Mouse (Mus musculus) neural tube, embryonic 12.5 days (tissue): ENCODE data around the gene Sfrp5. TPM values are rescaled to one million over a fixed set of nuclear protein-coding genes. Genes with fewer than 3 reads are reported as not detected.

Source experiments
- ATAC-seq: fragments of 200-750 bp; cut with Nextera tagmentation; 2 replicates; pipeline ENCODE4 v1.8.0; 2017; ENCODE audit warnings: low read depth, mild to moderate bottlenecking, moderate TSS enrichment, moderate library complexity; ENCODE audit not compliant: low FRiP score
- H3K27ac ChIP-seq: fragments of 300-500 bp; sonication (generic); 2 replicates; pipeline ENCODE4 v1.5.1; 2016
- H3K27me3 ChIP-seq: fragments of 300-500 bp; sonication (generic); replicated peaks from 2 replicates; pipeline ENCODE4 v1.6.1; 2016; ENCODE audit warnings: mild to moderate bottlenecking
- H3K36me3 ChIP-seq: fragments of 300-500 bp; sonication (generic); 2 replicates; pipeline ENCODE4 v1.6.1; 2016; ENCODE audit warnings: mild to moderate bottlenecking
- H3K4me1 ChIP-seq: fragments of 300-500 bp; sonication (generic); 2 replicates; pipeline ENCODE4 v1.6.1; 2016
- H3K4me2 ChIP-seq: fragments of 300-500 bp; sonication (generic); replicated peaks from 2 replicates; pipeline ENCODE4 v1.6.1; 2016; ENCODE audit warnings: mild to moderate bottlenecking
- H3K4me3 ChIP-seq: fragments of 300-500 bp; sonication (generic); 2 replicates; pipeline ENCODE4 v1.5.1; 2016
- H3K9ac ChIP-seq: fragments of 300-500 bp; sonication (generic); 2 replicates; pipeline ENCODE4 v1.6.1; 2016; ENCODE audit warnings: mild to moderate bottlenecking
- H3K9me3 ChIP-seq: fragments of 300-500 bp; sonication (generic); 2 replicates; pipeline ENCODE4 v1.6.1; 2016; ENCODE audit warnings: mild to moderate bottlenecking
- WGBS: fragments of 180-500 bp; shearing (Covaris S2); methylation state at CpG from one replicate; pipeline ENCODE4 v1.1.7; 2016; 5-methylcytosine and 5-hydroxymethylcytosine counted together
- polyA plus RNA-seq: library from polyadenylated mRNA; unstranded; fragments of >200 nt; fragmentation: Nextera tagmentation; extraction: Ambion mirVana; gene quantifications from 2 replicates; pipeline ENCODE4 v1.2.1, GENCODE M21; 2016

Gene Sfrp5
- polyA plus RNA-seq, 1 experiment from 2014 or later: 12.8 TPM

DNA sequence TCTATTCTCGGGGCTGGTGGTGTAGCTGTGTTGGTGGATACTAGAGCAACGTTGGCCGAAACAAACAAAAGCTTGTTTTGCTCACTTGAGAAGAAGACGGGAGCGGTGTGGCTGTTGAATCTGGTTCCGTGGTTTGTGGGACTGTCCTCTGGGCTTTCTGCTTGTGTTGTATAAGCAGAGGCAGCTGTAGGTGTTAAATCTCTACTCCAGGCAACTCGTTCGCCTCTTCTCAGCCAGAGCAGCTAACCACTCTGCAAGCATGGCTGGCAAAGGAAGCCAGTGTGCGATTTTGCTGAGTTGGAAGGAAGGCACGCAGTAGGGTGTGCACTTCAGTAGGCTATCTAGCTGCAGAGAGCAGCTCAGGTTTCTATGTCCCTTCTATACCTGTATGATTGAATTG lies 24.4 kb upstream of the Sfrp5 start:
- WGBS: 86% methylated on average over 10 of the region's 10 CpGs
- Histone ChIP-seq H3K9me3 (no peaks in the 10 kb centered on the region), H3K4me3 (no peak overlapping the region), H3K27me3 (no peaks in the 10 kb centered on the region), H3K9ac (no peak overlapping the region), H3K4me2 (no peak overlapping the region), H3K27ac (no peak overlapping the region), H3K4me1 (peaks cover 14% of the 10 kb centered on the region; the same call in 1 of the 2 replicates), H3K36me3 (no peaks in the 10 kb centered on the region)
- no peak for ATAC-seq

DNA sequence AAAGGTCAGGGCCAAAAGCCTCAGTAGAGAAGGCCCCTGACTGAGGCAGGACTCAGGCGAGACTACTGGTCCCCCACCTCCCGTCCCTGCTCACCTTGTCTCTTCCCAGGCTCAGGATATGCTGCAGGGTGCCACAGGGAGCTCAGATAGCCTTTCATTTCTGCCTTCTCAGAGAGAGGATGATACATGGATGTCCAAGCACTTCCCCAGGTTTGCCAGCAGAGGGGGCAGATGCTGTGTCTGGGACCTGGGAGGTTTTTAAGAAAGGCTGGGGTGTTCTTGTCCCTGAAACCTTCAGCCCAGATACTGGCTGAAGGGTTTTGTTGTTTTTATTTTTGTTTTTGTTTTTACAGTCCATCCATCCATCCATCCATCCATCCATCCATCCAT lies 15.3 kb upstream of the Sfrp5 start:
- ATAC-seq: peak; percentile 44; the same call in 1 of the 2 replicates

DNA sequence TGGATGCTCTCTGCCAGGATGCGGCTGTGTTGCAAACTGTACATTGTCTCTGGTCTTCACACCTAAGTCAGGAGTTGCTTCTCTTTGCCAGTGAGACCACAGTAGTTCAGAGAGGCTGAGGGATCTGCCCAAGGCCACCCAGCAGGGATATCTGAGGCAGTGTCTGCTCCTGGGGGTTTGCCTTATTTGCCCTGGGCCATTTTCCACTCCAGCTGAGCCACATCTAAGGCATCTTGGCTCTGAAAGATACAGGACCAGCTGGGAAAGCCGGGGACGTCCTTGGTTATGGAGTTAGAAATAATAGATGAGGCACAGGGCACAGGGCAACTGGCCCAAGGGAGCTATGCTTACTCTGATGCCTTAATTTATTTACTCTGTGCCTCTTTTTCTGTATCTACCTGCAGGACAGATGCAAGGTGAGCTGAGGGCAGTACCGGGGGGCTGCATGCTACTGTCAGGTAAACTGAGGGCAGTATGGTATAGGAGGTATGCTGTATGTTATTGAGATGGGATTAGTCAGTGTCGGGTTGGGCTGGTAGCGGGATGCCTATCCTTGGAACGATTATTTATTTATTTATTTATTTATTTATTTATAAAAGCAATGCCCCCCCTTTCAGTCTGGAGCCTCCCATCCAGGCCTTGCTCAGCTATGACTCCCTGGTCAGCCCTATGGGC lies 14.8 kb upstream of the Sfrp5 start:
- H3K4me1 ChIP-seq: no peaks in the 10 kb centered on the region
- no peak overlapping the region for H3K9ac ChIP-seq
- no peak overlapping the region for H3K27ac ChIP-seq
- no peak overlapping the region for H3K4me3 ChIP-seq
- ATAC-seq: peak; percentile 37; the same call in 1 of the 2 replicates
- no peaks in the 10 kb centered on the region for H3K36me3 ChIP-seq
- WGBS: 69% methylated on average over 7 of the region's 7 CpGs
- H3K9me3 ChIP-seq: no peaks in the 10 kb centered on the region
- no peaks in the 10 kb centered on the region for H3K27me3 ChIP-seq
- H3K4me2 ChIP-seq: no peak overlapping the region

More for the DNA sequence above, 15.3 kb upstream of the Sfrp5 start:
- no peak overlapping the region for H3K27ac ChIP-seq
- H3K9me3 ChIP-seq: no peaks in the 10 kb centered on the region
- no peaks in the 10 kb centered on the region for H3K4me1 ChIP-seq
- no peaks in the 10 kb centered on the region for H3K36me3 ChIP-seq
- no peak overlapping the region for H3K4me2 ChIP-seq
- H3K9ac ChIP-seq: no peak overlapping the region
- H3K4me3 ChIP-seq: no peak overlapping the region
- no peaks in the 10 kb centered on the region for H3K27me3 ChIP-seq
- 11% methylated on average over 2 of the region's 2 CpGs for WGBS

DNA sequence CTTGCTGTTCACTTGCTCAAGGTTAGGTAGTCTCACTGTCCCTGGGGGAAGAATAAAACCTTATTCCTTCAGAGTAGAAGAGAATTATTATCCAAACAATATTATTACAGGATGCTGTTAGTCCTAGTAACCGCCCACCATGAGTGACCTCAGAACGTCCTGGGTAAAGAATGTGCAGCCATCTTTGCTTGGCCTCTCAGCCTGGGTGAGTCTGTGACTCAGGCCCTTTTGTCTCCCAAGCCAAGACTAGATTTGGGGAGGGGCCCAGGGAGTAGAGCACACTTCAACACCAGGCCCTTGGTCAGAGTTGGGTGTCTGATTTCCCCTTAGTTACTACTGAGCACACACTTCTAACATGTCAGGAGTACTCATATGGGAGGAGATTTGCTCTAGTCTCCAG lies 12.5 kb upstream of the Sfrp5 start:
- 76% methylated on average over 2 of the region's 2 CpGs for WGBS
- no peak overlapping the region for H3K9ac ChIP-seq
- H3K27me3 ChIP-seq: no peaks in the 10 kb centered on the region
- H3K4me2 ChIP-seq: no peak overlapping the region
- no peaks in the 10 kb centered on the region for H3K36me3 ChIP-seq
- no peaks in the 10 kb centered on the region for H3K9me3 ChIP-seq
- peaks cover 5% of the 10 kb centered on the region; the same call in 1 of the 2 replicates for H3K4me1 ChIP-seq
- H3K27ac ChIP-seq: no peak overlapping the region
- ATAC-seq: no peak
- H3K4me3 ChIP-seq: no peak overlapping the region

DNA sequence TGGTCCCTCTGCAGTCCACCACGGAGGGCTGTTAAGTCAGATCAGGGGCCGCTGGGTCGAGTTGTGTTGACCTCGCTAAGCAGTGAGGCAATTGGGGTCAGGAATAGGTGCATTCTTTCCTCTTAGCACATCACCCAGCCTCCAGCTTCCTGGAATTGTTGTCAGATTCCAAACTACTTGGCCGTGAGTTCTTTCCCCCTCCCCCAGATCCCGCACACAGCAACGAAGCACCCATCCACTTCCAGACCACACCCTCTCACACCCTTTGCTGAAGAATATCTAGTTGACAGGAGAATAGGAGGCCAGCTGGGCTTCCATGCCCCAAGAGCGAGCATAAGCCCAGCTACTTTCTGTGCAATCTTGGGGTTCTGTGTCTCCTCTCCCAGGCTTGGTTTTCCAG lies 9.9 kb upstream of the Sfrp5 start:
- WGBS: 44% methylated on average over 8 of the region's 8 CpGs

DNA sequence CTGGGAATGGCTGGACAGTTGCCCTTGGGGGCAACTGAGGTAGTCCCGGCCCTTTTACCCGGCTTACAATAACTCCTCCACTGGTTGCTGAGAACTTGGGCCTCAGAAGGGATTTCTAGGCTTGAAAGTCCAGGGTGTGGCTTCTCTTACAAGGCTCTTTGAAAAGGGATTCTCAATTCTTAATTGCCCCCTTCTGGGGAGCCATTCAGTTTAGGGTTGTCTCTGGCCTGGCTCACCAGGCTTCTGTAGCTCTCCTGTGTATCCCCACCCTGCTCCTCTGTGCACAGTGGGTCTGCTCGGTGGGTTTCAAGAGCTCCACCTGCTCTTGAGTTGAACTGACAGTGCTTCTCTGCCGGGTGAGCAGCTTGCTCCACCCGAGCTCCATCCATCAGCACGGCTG lies 7.9 kb upstream of the Sfrp5 start:
- no peaks in the 10 kb centered on the region for H3K9me3 ChIP-seq
- no peak for ATAC-seq

More for the DNA sequence above, 9.9 kb upstream of the Sfrp5 start:
- ATAC-seq: no peak
- Histone ChIP-seq H3K9ac (no peak overlapping the region), H3K9me3 (no peaks in the 10 kb centered on the region), H3K36me3 (no peaks in the 10 kb centered on the region), H3K4me1 (peaks cover 8% of the 10 kb centered on the region; the same call in 1 of the 2 replicates), H3K4me2 (no peak overlapping the region), H3K27me3 (no peaks in the 10 kb centered on the region), H3K4me3 (no peak overlapping the region), H3K27ac (no peak overlapping the region)

DNA sequence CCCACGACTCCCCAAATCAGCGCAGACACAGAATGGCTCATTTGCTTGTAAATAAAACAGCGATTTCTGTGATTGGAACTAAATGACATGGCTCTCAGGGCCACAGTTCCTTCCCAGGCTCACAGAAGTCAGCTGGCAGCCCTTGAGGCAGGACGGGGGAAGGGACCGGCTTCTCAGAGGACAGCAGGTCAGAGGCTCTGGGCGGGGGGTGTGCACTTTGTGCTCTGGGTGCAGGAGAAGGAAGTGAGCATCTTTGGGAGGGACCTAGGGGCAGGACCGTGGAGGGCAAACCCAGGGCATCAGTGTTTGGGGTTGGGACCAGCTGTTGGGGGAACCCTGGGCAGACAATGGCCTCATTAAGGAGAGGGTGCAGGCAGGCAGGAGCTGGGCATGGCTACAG lies 7.4 kb upstream of the Sfrp5 start:
- Histone ChIP-seq H3K27me3 (no peaks in the 10 kb centered on the region), H3K9ac (no peak overlapping the region), H3K27ac (no peak overlapping the region), H3K9me3 (no peaks in the 10 kb centered on the region), H3K4me3 (no peak overlapping the region), H3K36me3 (no peaks in the 10 kb centered on the region), H3K4me2 (no peak overlapping the region), H3K4me1 (peaks cover 8% of the 10 kb centered on the region; the same call in 1 of the 2 replicates)
- 54% methylated on average over 7 of the region's 7 CpGs for WGBS
- ATAC-seq: no peak

More for the DNA sequence above, 7.9 kb upstream of the Sfrp5 start:
- no peak overlapping the region for H3K4me2 ChIP-seq
- no peak overlapping the region for H3K4me3 ChIP-seq
- H3K27ac ChIP-seq: no peak overlapping the region
- H3K9ac ChIP-seq: no peak overlapping the region
- H3K27me3 ChIP-seq: no peaks in the 10 kb centered on the region
- peaks cover 8% of the 10 kb centered on the region; the same call in 1 of the 2 replicates for H3K4me1 ChIP-seq
- 56% methylated on average over 6 of the region's 6 CpGs for WGBS
- no peaks in the 10 kb centered on the region for H3K36me3 ChIP-seq

DNA sequence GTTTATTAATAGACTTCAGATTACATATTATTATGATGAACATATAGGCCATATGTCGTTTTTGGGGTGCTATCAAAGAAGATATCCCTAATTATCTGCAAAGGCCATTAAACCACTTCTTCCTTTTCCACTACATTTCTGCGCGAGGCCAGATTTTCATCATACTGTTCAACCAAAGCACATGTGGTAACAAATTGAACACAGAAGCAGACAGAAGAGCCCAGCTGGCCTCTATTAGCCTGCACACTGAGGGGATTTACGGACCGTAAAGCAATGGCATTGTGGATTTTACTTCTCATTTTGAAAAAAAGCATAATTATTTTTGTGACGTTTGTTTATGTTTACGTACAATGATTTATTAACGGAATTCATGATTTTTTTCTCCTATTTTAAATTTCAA lies 3.1 kb upstream of the Sfrp5 start:
- no peak for ATAC-seq
- no peak overlapping the region for H3K9ac ChIP-seq
- no peaks in the 10 kb centered on the region for H3K36me3 ChIP-seq
- H3K4me3 ChIP-seq: no peak overlapping the region
- H3K9me3 ChIP-seq: no peaks in the 10 kb centered on the region
- peaks cover 37% of the 10 kb centered on the region for H3K27me3 ChIP-seq
- H3K4me2 ChIP-seq: no peak overlapping the region
- no peak overlapping the region for H3K27ac ChIP-seq
- WGBS: 74% methylated on average over 8 of the region's 8 CpGs
- peaks cover 21% of the 10 kb centered on the region; the same call in 1 of the 2 replicates for H3K4me1 ChIP-seq

DNA sequence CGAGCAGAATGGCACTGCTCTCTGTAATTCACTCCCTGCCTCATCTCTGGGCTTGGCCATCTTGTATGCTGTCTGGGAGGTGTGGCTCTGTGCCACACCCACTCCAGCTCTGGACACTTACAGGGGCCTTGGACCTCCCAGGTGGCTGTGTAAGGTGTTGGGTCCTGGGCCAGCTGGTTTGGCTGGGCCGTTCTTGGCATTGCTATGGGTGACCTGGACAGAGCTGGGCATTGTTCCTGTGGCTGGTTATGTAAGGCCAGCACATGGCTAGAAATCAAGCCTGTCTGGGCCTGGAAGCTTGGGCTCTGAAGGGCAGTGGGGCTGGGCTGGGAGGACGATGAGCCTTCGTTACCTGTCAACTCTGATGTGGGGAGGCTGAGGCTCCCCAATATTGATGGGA lies 2.3 kb upstream of the Sfrp5 start:
- Histone ChIP-seq H3K27me3 (peaks cover 46% of the 10 kb centered on the region), H3K27ac (no peak overlapping the region), H3K4me1 (peaks cover 13% of the 10 kb centered on the region; the same call in 1 of the 2 replicates), H3K9ac (no peak overlapping the region), H3K4me2 (no peak overlapping the region), H3K9me3 (no peaks in the 10 kb centered on the region), H3K36me3 (no peaks in the 10 kb centered on the region), H3K4me3 (no peak overlapping the region)
- WGBS: 87% methylated on average over 4 of the region's 4 CpGs
- no peak for ATAC-seq

DNA sequence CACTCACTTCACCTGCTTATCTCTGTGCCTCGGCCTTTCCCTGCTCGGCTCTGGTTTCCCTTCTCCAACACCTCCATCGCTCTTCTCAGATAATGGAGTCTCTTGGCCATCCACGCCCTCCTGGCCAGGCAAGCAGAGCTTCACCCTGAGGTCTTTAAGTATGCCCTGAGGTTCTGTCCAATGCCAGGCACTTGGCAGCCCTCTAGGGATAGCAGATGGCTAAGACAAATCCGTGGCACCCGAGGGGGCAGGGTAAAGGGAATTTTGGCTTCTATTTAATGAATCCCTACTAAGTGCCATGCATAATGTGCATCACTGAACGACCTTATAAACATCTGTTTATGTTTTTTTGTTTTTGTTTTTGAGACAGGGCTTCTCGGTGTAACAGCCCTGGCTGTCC lies 415 bp upstream of the Sfrp5 start:
- no peak overlapping the region for H3K9ac ChIP-seq
- H3K9me3 ChIP-seq: no peaks in the 10 kb centered on the region
- 41% methylated on average over 8 of the region's 8 CpGs for WGBS
- H3K4me2 ChIP-seq: peak overlapping the region; percentile 55
- H3K4me1 ChIP-seq: peaks cover 13% of the 10 kb centered on the region; the same call in 1 of the 2 replicates
- H3K27ac ChIP-seq: no peak overlapping the region
- ATAC-seq: no peak
- H3K36me3 ChIP-seq: no peaks in the 10 kb centered on the region
- peaks cover 56% of the 10 kb centered on the region for H3K27me3 ChIP-seq
- H3K4me3 ChIP-seq: no peak overlapping the region

DNA sequence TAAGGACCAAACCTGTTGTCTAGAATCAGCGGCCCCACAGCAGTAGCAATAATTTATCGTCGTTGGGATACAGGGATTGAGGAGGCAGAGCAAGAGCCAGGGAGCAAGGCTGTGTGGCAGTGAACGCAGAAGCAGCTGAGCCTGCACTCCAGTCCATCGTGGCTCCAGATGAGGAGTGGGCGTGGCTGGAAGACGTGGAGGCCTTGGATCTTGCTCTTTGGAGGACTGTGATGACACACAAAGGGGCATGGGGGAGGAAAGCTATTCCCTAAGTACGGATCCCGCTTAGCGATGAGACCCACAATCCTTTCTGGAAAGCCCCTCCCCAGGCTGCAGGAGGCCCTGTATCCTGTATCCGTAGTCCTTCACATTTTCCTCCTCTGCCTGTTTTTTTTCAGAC lies 4.0 kb downstream of the Sfrp5 start:
- Histone ChIP-seq H3K36me3 (no peaks in the 10 kb centered on the region), H3K4me1 (peaks cover 16% of the 10 kb centered on the region; the same call in 1 of the 2 replicates), H3K27me3 (peaks cover 47% of the 10 kb centered on the region), H3K4me3 (no peak overlapping the region), H3K9ac (no peak overlapping the region), H3K4me2 (no peak overlapping the region), H3K9me3 (no peaks in the 10 kb centered on the region), H3K27ac (no peak overlapping the region)
- no peak for ATAC-seq
- WGBS: 49% methylated on average over 11 of the region's 11 CpGs

DNA sequence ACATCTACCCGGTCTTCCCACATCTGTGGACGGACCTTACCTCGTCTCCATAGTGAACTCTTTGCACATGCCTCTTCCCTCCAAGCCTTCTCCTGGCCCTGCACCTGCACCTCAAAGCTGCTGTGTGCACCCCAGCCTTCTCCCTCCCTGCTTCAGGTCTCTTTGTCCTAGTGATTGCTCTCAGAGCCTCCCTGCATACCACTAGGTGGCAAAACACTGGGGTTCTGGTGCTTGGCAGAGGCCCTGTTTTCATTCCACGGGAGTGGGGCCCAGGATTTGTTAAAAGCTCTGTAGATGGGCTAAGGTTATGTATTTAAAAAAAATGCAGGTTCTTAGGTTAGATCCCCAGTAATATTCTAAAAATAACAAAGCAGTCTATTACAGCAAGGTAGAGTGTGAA lies 5.0 kb downstream of the Sfrp5 start:
- H3K27ac ChIP-seq: no peak overlapping the region
- no peak overlapping the region for H3K4me2 ChIP-seq
- no peak overlapping the region for H3K9ac ChIP-seq
- H3K9me3 ChIP-seq: no peaks in the 10 kb centered on the region
- H3K4me1 ChIP-seq: peaks cover 13% of the 10 kb centered on the region; the same call in 1 of the 2 replicates
- WGBS: 66% methylated on average over 4 of the region's 4 CpGs
- peaks cover 5% of the 10 kb centered on the region for H3K36me3 ChIP-seq
- H3K4me3 ChIP-seq: no peak overlapping the region
- no peak for ATAC-seq
- peaks cover 38% of the 10 kb centered on the region for H3K27me3 ChIP-seq

DNA sequence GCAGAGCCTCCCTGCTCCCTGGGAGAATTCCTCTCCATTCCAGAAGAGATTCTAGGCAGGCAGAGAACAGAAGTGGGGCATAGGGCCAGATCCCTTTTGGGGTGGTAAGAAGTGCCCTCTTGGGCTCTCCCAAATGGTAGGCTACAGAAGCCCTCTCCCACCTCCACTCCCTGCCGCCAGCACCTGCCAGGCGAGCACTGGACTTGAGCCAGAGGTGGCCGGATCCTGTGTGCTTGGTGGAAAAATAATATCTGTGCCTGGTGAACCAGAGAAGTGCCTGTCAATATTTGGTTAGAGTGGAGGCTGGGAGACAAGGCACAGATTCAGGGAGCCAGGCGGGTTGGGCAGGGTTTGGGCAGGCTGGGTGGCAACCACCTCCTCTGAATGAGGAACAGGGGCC lies 5.7 kb downstream of the Sfrp5 start:
- Histone ChIP-seq H3K4me1 (peaks cover 6% of the 10 kb centered on the region; the same call in 1 of the 2 replicates), H3K9ac (no peak overlapping the region), H3K27ac (no peak overlapping the region), H3K36me3 (peaks cover 11% of the 10 kb centered on the region), H3K9me3 (no peaks in the 10 kb centered on the region), H3K4me2 (no peak overlapping the region), H3K27me3 (peaks cover 31% of the 10 kb centered on the region), H3K4me3 (no peak overlapping the region)
- 85% methylated on average over 4 of the region's 4 CpGs for WGBS
- no peak for ATAC-seq
